Mouse (Mus musculus): ENCODE data around the gene Klhl21.

GRCm38 (mm10) chr4:152001335-152001734 is 7.3 kb upstream of the Klhl21 start:
- TF ChIP-seq EP300 (IDR thresholded peaks at IDR 0.05; ENCODE audit: low read depth) = no peak
- TF ChIP-seq CTCF (IDR thresholded peaks at IDR 0.05; ENCODE audit: low read depth) = no peak
